8 mouse cellular contexts compared by ENCODE assay signal in genomic region chr19:16780790-16781384, GRCm38 (mm10). TPM values are rescaled to one million over a fixed set of nuclear protein-coding genes. Genes with fewer than 3 reads are reported as not detected.
DNase-seq lines count a peak whose midpoint lies in the region; ATAC-seq lines count a peak whose summit lies in the region.

Vps13a (minus strand) TSS chr19:16780933.

- H3K27me3 ChIP-seq in hindbrain, embryonic 14.5 days (ENCODE audit: control insufficient read depth, insufficient read depth, low read length): peaks cover 14% of the 10 kb centered on the region

- peak within 1 kb of the TSS; percentile 78 for H3K4me3 ChIP-seq in hindbrain, embryonic 14.5 days (replicated peaks; ENCODE audit: low read length)

- H3K9ac ChIP-seq in hindbrain, embryonic 14.5 days: peak within 1 kb of the TSS; percentile 66

- H3K9me3 ChIP-seq in hindbrain, embryonic 14.5 days (ENCODE audit: control insufficient read depth, low read length): no peaks in the 10 kb centered on the region

- under 1% methylated on average over 66 of the region's 67 CpGs for WGBS in hindbrain, embryonic 14.5 days

- ATAC-seq in hindbrain, embryonic 14.5 days (ENCODE audit: low FRiP score): peak; percentile 98

- DNase-seq in NIH3T3 (ENCODE audit: low read depth): peak; percentile 98
- peak; percentile 89 to 94 for DNase-seq in cerebellum, postnatal 10 days
- peak; percentile 69 to 72 for DNase-seq in frontal cortex, postnatal 14 days (ENCODE audit: low spot score in 2 of 2)
- peak; percentile 89 for DNase-seq in hindbrain, embryonic 14.5 days (ENCODE audit: low spot score)
- peak; percentile 83 to 86 for DNase-seq in layer of hippocampus, postnatal 36 days
- peak; percentile 97 for DNase-seq in lung, postnatal 36 days
- DNase-seq in retina, postnatal 1 day: peak; percentile 96
- DNase-seq in urinary bladder, adult 18-20 months (ENCODE audit: low spot score in 2 of 2): peak; percentile 71 to 87

- H3K27ac ChIP-seq in hindbrain, embryonic 14.5 days: 0 out of 2 replicates have a peak within 1 kb of the TSS, but pooled peaks have one; percentile 20

- H3K36me3 ChIP-seq in hindbrain, embryonic 14.5 days (replicated peaks; ENCODE audit: control insufficient read depth, insufficient read depth): no peaks in the 10 kb centered on the region

- peaks cover 5% of the 10 kb centered on the region; the same call in 1 of the 2 replicates for H3K4me1 ChIP-seq in hindbrain, embryonic 14.5 days (replicated peaks; ENCODE audit: control insufficient read depth, insufficient read depth, low read length)

- peak within 1 kb of the TSS; percentile 96 for H3K4me2 ChIP-seq in hindbrain, embryonic 14.5 days (replicated peaks)

RNA-seq across cellular contexts. Expression of gene Vps13a, which starts in this region (rescaled TPM):
- polyA plus RNA-seq in hindbrain, embryonic 14.5 days (2014; fragmentation: Nextera tagmentation; extraction: Ambion mirVana): 10.0 and 10.1 TPM in 2 replicates
- 10 to 100 TPM; 79.3 to 80.6 TPM for total RNA-seq in layer of hippocampus, postnatal 36 days (2021)

Comparison
In these comparisons a context has a peak if more than half of its experiments do, and no peak if none do; other contexts are left out.
1. Peak in every context shown above with its lines: DNase-seq, ATAC-seq, H3K4me3 ChIP-seq and H3K27ac ChIP-seq.